Mouse (Mus musculus) forebrain, embryonic 16.5 days (tissue): Measurements from ENCODE around the gene Ncor2. TPM values are rescaled to one million over a fixed set of nuclear protein-coding genes. Genes with fewer than 3 reads are reported as not detected.
A peak's percentile ranks its signal among the peaks of the same experiment; 100 is the strongest.

Source experiments
- ATAC-seq: fragments of 200-750 bp; cut with Nextera tagmentation; 2 replicates; pipeline ENCODE4 v1.8.0; 2017; ENCODE audit warnings: mild to moderate bottlenecking, moderate library complexity
- H3K27ac ChIP-seq: fragments of 300-500 bp; sonication (generic); 2 replicates; pipeline ENCODE4 v1.5.1; 2014; ENCODE audit warnings: low read length, control low read depth
- H3K27me3 ChIP-seq: fragments of 300-500 bp; sonication (generic); replicated peaks from 2 replicates; pipeline ENCODE4 v1.6.1; 2014; ENCODE audit warnings: low read length; ENCODE audit not compliant: control insufficient read depth, insufficient read depth
- H3K36me3 ChIP-seq: fragments of 300-500 bp; sonication (generic); 2 replicates; pipeline ENCODE4 v1.6.1; 2014; ENCODE audit not compliant: control insufficient read depth, insufficient read depth
- H3K4me1 ChIP-seq: fragments of 300-500 bp; sonication (generic); replicated peaks from 2 replicates; pipeline ENCODE4 v1.6.1; 2014; ENCODE audit warnings: low read length; ENCODE audit not compliant: control insufficient read depth, insufficient read depth
- H3K4me2 ChIP-seq: fragments of 300-500 bp; sonication (generic); 2 replicates; pipeline ENCODE4 v1.6.1; 2014; ENCODE audit warnings: mild to moderate bottlenecking, low read length, control low read depth
- H3K4me3 ChIP-seq: fragments of 300-500 bp; sonication (generic); replicated peaks from 2 replicates; pipeline ENCODE4 v1.5.1; 2014; ENCODE audit warnings: mild to moderate bottlenecking, low read length, control low read depth
- H3K9ac ChIP-seq: fragments of 300-500 bp; sonication (generic); replicated peaks from 2 replicates; pipeline ENCODE4 v1.6.1; 2014; ENCODE audit warnings: low read depth, low read length, control low read depth
- H3K9me3 ChIP-seq: fragments of 300-500 bp; sonication (generic); 2 replicates; pipeline ENCODE4 v1.6.1; 2016; ENCODE audit warnings: low read length; ENCODE audit not compliant: control insufficient read depth
- WGBS: fragments of 180-500 bp; shearing (Covaris S2); extraction: QIAGEN DNeasy Blood & Tissue Kit; methylation state at CpG from one replicate; pipeline ENCODE4 v1.1.7; 2014; 5-methylcytosine and 5-hydroxymethylcytosine counted together
- polyA plus RNA-seq: library from polyadenylated mRNA; unstranded; fragments of >200 nt; fragmentation: Nextera tagmentation; extraction: Ambion mirVana; gene quantifications from 2 replicates; pipeline ENCODE4 v1.2.1, GENCODE M21; 2015

The Ncor2 gene
- polyA plus RNA-seq, 1 experiment from 2014 or later = 26.5 TPM

- Histone ChIP-seq H3K36me3 (peaks cover 9% of the 10 kb centered on the region), H3K9me3 (no peaks in the 10 kb centered on the region), H3K4me2 (no peak overlapping the region), H3K27ac (peak overlapping the region; percentile 70), H3K4me1 (peaks cover 17% of the 10 kb centered on the region), H3K4me3 (no peak overlapping the region), H3K9ac (no peak overlapping the region), H3K27me3 (no peaks in the 10 kb centered on the region)
- ATAC-seq = no peak
- 79% methylated on average over 17 of the region's 17 CpGs for WGBS
Observed at GRCm38 (mm10) chr5:125120517-125121303, 58.3 kb downstream of the Ncor2 start.

DNA sequence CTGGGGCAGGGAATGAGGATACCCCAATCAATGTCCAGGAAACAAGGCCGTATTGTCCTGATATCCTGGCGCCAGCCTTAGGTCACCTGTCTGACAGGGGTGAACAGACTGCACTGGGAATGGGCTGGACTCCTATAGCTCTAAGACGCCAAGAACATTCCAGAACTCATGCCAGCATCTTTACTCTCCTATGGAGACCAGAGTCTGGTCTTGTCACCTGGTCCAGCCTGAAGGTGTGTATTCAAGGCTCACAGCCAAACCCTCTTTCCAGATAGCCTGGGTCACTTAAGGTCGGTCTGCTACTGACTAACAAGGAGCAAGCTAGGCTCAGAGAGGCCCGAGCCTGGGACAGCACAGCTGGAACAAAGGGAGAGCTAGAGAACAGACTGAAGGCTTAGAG, 61.8 kb downstream of the Ncor2 start:
- Histone ChIP-seq H3K4me3 (no peak overlapping the region), H3K9ac (no peak overlapping the region), H3K27ac (no peak overlapping the region), H3K4me2 (no peak overlapping the region), H3K9me3 (no peaks in the 10 kb centered on the region), H3K4me1 (peaks cover 26% of the 10 kb centered on the region), H3K27me3 (no peaks in the 10 kb centered on the region), H3K36me3 (peaks cover 14% of the 10 kb centered on the region)
- WGBS = 83% methylated on average over 5 of the region's 5 CpGs
- ATAC-seq = no peak

DNA sequence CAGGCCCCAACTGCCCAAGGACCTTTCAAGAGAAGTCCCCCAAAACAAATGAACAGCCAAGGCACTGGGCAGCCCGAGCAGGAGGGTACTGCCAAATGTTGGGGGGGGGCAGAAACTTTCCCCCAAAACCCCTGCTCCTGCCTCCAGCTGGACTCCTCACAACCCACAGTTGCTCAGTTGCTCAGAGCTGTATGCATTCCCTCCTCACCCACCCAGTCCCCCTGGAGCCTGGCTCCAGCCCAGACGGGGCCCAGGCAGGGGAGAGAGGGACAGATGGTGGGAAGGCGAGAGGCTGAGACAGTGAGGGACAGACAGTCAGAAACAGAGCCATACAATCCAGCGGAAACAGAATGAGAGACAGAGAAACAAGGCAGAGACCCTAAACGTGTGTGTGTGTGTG, 66.0 kb downstream of the Ncor2 start:
- peak overlapping the region; percentile 5; the same call in 1 of the 2 replicates for H3K9ac ChIP-seq
- peak; percentile 85 for ATAC-seq
- peak overlapping the region; percentile 84 for H3K27ac ChIP-seq
- no peak overlapping the region for H3K4me3 ChIP-seq
- no peak overlapping the region for H3K4me2 ChIP-seq
- no peaks in the 10 kb centered on the region for H3K27me3 ChIP-seq
- H3K36me3 ChIP-seq = peaks cover 8% of the 10 kb centered on the region; the same call in 1 of the 2 replicates
- H3K9me3 ChIP-seq = no peaks in the 10 kb centered on the region
- WGBS = 17% methylated on average over 5 of the region's 5 CpGs
- peaks cover 33% of the 10 kb centered on the region for H3K4me1 ChIP-seq

- Histone ChIP-seq H3K9ac (peak overlapping the region; percentile 5; the same call in 1 of the 2 replicates), H3K9me3 (no peaks in the 10 kb centered on the region), H3K27me3 (no peaks in the 10 kb centered on the region), H3K27ac (peak overlapping the region; percentile 84), H3K36me3 (peaks cover 10% of the 10 kb centered on the region), H3K4me2 (no peak overlapping the region), H3K4me1 (peaks cover 33% of the 10 kb centered on the region), H3K4me3 (no peak overlapping the region)
- 0 out of 2 replicates have a peak, but pooled peaks have one; percentile 16 for ATAC-seq
- WGBS = 44% methylated on average over 1 of the region's 1 CpGs
Observed at GRCm38 (mm10) chr5:125112588-125112987, 66.4 kb downstream of the Ncor2 start.

GRCm38 (mm10) chr5:125111137-125111536, 67.9 kb downstream of the Ncor2 start:
- 48% methylated on average over 6 of the region's 6 CpGs for WGBS
- H3K9ac ChIP-seq = no peak overlapping the region
- H3K4me3 ChIP-seq = no peak overlapping the region
- no peak overlapping the region for H3K4me2 ChIP-seq
- H3K27me3 ChIP-seq = no peaks in the 10 kb centered on the region
- peak overlapping the region; percentile 84 for H3K27ac ChIP-seq
- peaks cover 33% of the 10 kb centered on the region for H3K4me1 ChIP-seq
- ATAC-seq = peak; percentile 54; the same call in 1 of the 2 replicates
- H3K36me3 ChIP-seq = peaks cover 12% of the 10 kb centered on the region
- no peaks in the 10 kb centered on the region for H3K9me3 ChIP-seq

GRCm38 (mm10) chr5:125110722-125111121, 68.3 kb downstream of the Ncor2 start:
- WGBS = 43% methylated on average over 3 of the region's 3 CpGs
- ATAC-seq = no peak
- peaks cover 12% of the 10 kb centered on the region for H3K36me3 ChIP-seq
- H3K27me3 ChIP-seq = no peaks in the 10 kb centered on the region
- no peak overlapping the region for H3K9ac ChIP-seq
- H3K27ac ChIP-seq = peak overlapping the region; percentile 84
- H3K4me1 ChIP-seq = peaks cover 33% of the 10 kb centered on the region
- no peaks in the 10 kb centered on the region for H3K9me3 ChIP-seq
- H3K4me3 ChIP-seq = no peak overlapping the region
- no peak overlapping the region for H3K4me2 ChIP-seq

DNA sequence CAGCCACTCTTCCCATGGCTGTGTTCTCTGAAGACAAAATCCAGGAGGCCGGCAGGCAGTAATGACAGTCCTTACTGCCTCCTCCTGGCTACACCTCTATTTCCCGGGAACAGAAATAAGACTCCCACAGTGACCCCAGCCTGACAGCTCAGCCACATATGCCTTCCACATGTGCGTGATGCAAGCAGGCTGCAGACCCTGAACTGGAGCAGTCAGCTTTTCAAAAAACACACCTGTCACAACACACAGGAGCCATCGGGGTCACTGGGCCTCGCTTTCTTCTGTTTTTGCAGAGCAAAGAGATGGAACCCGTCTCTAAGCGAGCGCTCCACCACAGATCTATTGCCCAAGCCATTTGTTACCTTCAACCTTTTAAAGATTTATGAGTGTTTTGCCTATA, 68.8 kb downstream of the Ncor2 start:
- Histone ChIP-seq H3K36me3 (peaks cover 11% of the 10 kb centered on the region), H3K27ac (no peak overlapping the region), H3K9me3 (no peaks in the 10 kb centered on the region), H3K9ac (no peak overlapping the region), H3K4me3 (no peak overlapping the region), H3K4me2 (no peak overlapping the region), H3K27me3 (no peaks in the 10 kb centered on the region), H3K4me1 (peaks cover 33% of the 10 kb centered on the region)
- WGBS = 86% methylated on average over 8 of the region's 8 CpGs
- no peak for ATAC-seq

GRCm38 (mm10) chr5:125107011-125107651, 71.9 kb downstream of the Ncor2 start:
- ATAC-seq = no peak
- Histone ChIP-seq H3K4me1 (peaks cover 39% of the 10 kb centered on the region), H3K4me3 (no peak overlapping the region), H3K9ac (no peak overlapping the region), H3K36me3 (peaks cover 15% of the 10 kb centered on the region), H3K9me3 (no peaks in the 10 kb centered on the region), H3K27ac (no peak overlapping the region), H3K27me3 (no peaks in the 10 kb centered on the region), H3K4me2 (no peak overlapping the region)
- WGBS = 59% methylated on average over 11 of the region's 11 CpGs

GRCm38 (mm10) chr5:125106191-125106590, 72.8 kb downstream of the Ncor2 start:
- Histone ChIP-seq H3K27ac (no peak overlapping the region), H3K4me3 (no peak overlapping the region), H3K9ac (no peak overlapping the region), H3K4me2 (no peak overlapping the region), H3K27me3 (no peaks in the 10 kb centered on the region), H3K9me3 (no peaks in the 10 kb centered on the region), H3K36me3 (peaks cover 22% of the 10 kb centered on the region), H3K4me1 (peaks cover 30% of the 10 kb centered on the region)
- no peak for ATAC-seq
- 90% methylated on average over 16 of the region's 16 CpGs for WGBS
